Comparison of ENCODE assay signal across 14 mouse cellular contexts in the genomic region with DNA sequence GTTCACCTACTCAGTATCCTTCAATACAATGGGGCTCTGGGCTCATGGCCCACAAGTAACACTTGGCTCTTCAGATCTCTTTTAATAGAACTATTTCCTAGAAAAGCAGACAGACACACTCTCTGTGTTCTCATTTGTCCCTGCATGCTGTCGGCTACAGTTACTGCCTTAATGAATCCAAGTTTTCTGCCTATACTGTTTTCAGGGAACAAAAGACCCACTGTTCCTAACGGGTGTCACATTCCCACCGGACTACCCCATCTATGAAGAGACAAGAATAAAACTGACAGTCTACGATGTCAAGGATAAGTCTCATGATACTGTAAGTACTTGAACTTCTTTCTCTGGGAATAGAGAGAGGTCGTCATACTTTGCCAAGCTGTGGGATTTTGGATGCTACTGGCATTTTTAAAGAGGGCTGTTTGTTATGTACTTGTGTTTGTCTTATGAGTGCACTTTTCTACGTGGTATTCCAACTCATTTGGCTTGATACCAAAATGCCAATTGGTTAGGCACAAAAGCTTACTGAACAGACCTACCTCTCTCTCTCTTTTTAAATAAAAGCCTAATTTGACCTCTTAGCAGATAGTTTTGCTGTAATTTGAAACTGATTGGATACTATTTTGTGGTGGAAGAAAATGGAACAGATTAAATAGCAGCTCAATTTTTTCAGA.
DNase-seq lines count a peak whose midpoint lies in the region; ATAC-seq and TF ChIP-seq lines count a peak whose summit lies in the region.
"Had no signal": no experiment of that assay in that cellular context is flagged by ENCODE, and none has a peak within 500 bp of the region (broad histone marks: within the 10 kb centered on the region; RNA-seq: fewer than 3 reads in every experiment).

No protein-coding gene starts in this region.

- no peak overlapping the region for H3K4me3 ChIP-seq in kidney, adult 2 months (ENCODE audit: insufficient read depth, low read depth, low read length)
- H3K4me3 ChIP-seq in forebrain, embryonic 14.5 days (ENCODE audit: low read depth, low read length) = no peak overlapping the region
- H3K4me3 ChIP-seq in midbrain, postnatal 0 days (ENCODE audit: low read depth, low read length) = no peak overlapping the region
- H3K4me3 ChIP-seq: erythroblast, embryonic 14.5 days; limb, embryonic 13.5 days had no signal

- peak; percentile 25 for DNase-seq in embryo, embryonic 10 days (ENCODE audit: low spot score)
- DNase-seq in embryo, embryonic 10.5 days (ENCODE audit: low spot score) = no peak
- DNase-seq in kidney, adult 2 months = peak; percentile 5
- DNase-seq in kidney, adult 11 months = no peak
- peak; percentile 76 for DNase-seq in forebrain, embryonic 14.5 days (ENCODE audit: low spot score)
- DNase-seq in midbrain, postnatal 0 days (ENCODE audit: low spot score) = peak; percentile 46
- no peak for DNase-seq in adrenal gland, postnatal 14 days
- DNase-seq: cerebellum, adult 2 months; gastrocnemius, postnatal 36 days; layer of hippocampus, postnatal 36 days; lung, adult 2 months had no signal

- H3K27me3 ChIP-seq in kidney, adult 2 months (replicated peaks; ENCODE audit: control insufficient read depth, insufficient read depth, low read length) = no peaks in the 10 kb centered on the region
- H3K27me3 ChIP-seq in forebrain, embryonic 14.5 days (replicated peaks; ENCODE audit: control insufficient read depth, insufficient read depth, low read length) = no peaks in the 10 kb centered on the region
- H3K27me3 ChIP-seq in midbrain, postnatal 0 days (ENCODE audit: insufficient read depth, low read length) = no peaks in the 10 kb centered on the region
- H3K27me3 ChIP-seq: limb, embryonic 13.5 days had no signal

- ATAC-seq in forebrain, embryonic 14.5 days = peak; percentile 81
- ATAC-seq in midbrain, postnatal 0 days (ENCODE audit: low FRiP score) = no peak
- ATAC-seq in frontal cortex, adult (ENCODE audit: low TSS enrichment) = no peak

- H3K27ac ChIP-seq in kidney, adult 2 months (ENCODE audit: insufficient read depth, low read depth, low read length) = no peak overlapping the region
- H3K27ac ChIP-seq in forebrain, embryonic 14.5 days (ENCODE audit: low read depth, low read length) = no peak overlapping the region
- no peak overlapping the region for H3K27ac ChIP-seq in midbrain, postnatal 0 days (ENCODE audit: low read depth, low read length)
- H3K27ac ChIP-seq: limb, embryonic 13.5 days had no signal

- H3K9me3 ChIP-seq in forebrain, embryonic 14.5 days (replicated peaks; ENCODE audit: control insufficient read depth, low read length) = no peaks in the 10 kb centered on the region
- H3K9me3 ChIP-seq in midbrain, postnatal 0 days (ENCODE audit: low read length) = no peaks in the 10 kb centered on the region
- H3K9me3 ChIP-seq: limb, embryonic 13.5 days had no signal

- TF ChIP-seq POLR2A in kidney, adult 2 months (IDR thresholded peaks at IDR 0.05; ENCODE audit: low read depth, low read length) = no peak

- WGBS in kidney, adult 2 months = 67% methylated on average over 6 of the region's 6 CpGs
- 6% methylated on average over 6 of the region's 6 CpGs for WGBS in forebrain, embryonic 14.5 days
- WGBS in midbrain, postnatal 0 days = 53% methylated on average over 6 of the region's 6 CpGs

- no peak overlapping the region for H3K9ac ChIP-seq in forebrain, embryonic 14.5 days (ENCODE audit: low read length)
- no peak overlapping the region for H3K9ac ChIP-seq in midbrain, postnatal 0 days (replicated peaks; ENCODE audit: low read length, poor library complexity, severe bottlenecking)
- H3K9ac ChIP-seq: limb, embryonic 13.5 days had no signal

- H3K36me3 ChIP-seq in kidney, adult 2 months (ENCODE audit: control insufficient read depth, insufficient read depth, low read length) = no peaks in the 10 kb centered on the region
- H3K36me3 ChIP-seq in forebrain, embryonic 14.5 days (ENCODE audit: control insufficient read depth, insufficient read depth, low read length) = no peaks in the 10 kb centered on the region
- H3K36me3 ChIP-seq in midbrain, postnatal 0 days (ENCODE audit: insufficient read depth, low read length) = no peaks in the 10 kb centered on the region
- H3K36me3 ChIP-seq: limb, embryonic 13.5 days had no signal

- no peak for TF ChIP-seq CTCF in kidney, adult 2 months (conservative IDR thresholded peaks at IDR 0.05; ENCODE audit: insufficient read depth, insufficient read length, low read depth, low read length)
- TF ChIP-seq CTCF in midbrain, postnatal 0 days (IDR thresholded peaks at IDR 0.05) = no peak

- H3K4me1 ChIP-seq in kidney, adult 2 months (ENCODE audit: control insufficient read depth, insufficient read depth, low read length) = no peaks in the 10 kb centered on the region
- peaks cover 8% of the 10 kb centered on the region; the same call in 1 of the 2 replicates for H3K4me1 ChIP-seq in forebrain, embryonic 14.5 days (ENCODE audit: control insufficient read depth, insufficient read depth, low read length)
- H3K4me1 ChIP-seq in midbrain, postnatal 0 days (ENCODE audit: insufficient read depth, low read length) = no peaks in the 10 kb centered on the region

- H3K4me2 ChIP-seq in forebrain, embryonic 14.5 days (ENCODE audit: low read length) = no peak overlapping the region; the same call in 1 of the 2 replicates
- no peak overlapping the region for H3K4me2 ChIP-seq in midbrain, postnatal 0 days (ENCODE audit: low read depth, low read length, poor library complexity, severe bottlenecking)
- H3K4me2 ChIP-seq: limb, embryonic 13.5 days had no signal

Comparison
In these comparisons a context has a peak if more than half of its experiments do, and no peak if none do; other contexts are left out.
1. DNase-seq: peak in embryo, embryonic 10 days (single experiment), kidney, adult 2 months (single experiment), forebrain, embryonic 14.5 days (single experiment) and midbrain, postnatal 0 days (single experiment); none in embryo, embryonic 10.5 days (single experiment), kidney, adult 11 months (single experiment) and adrenal gland, postnatal 14 days (single experiment).